Mouse (Mus musculus) forebrain, embryonic 10.5 days (tissue): Measurements from ENCODE around the gene Med22. TPM values are rescaled to one million over a fixed set of nuclear protein-coding genes. Genes with fewer than 3 reads are reported as not detected.
A peak's percentile ranks its signal among the peaks of the same experiment; 100 is the strongest.
"Not testable (repeated sequence)": the region's sequence is repeated elsewhere in the genome, so short reads cannot be mapped to it uniquely, and the experiment has no call there.

Experiments
- DNase-seq: peaks from one replicate; pipeline ENCODE4 v3.0.0-alpha.2; 2017; ENCODE audit warnings: low spot score; ENCODE audit errors: extremely low spot score
- H3K27ac ChIP-seq: fragments of 300-500 bp; sonication (generic); 2 replicates; pipeline ENCODE4 v1.5.1; 2016; ENCODE audit warnings: mild to moderate bottlenecking
- H3K27me3 ChIP-seq: fragments of 300-500 bp; sonication (generic); 2 replicates; pipeline ENCODE4 v1.6.1; 2016; ENCODE audit warnings: mild to moderate bottlenecking; ENCODE audit not compliant: poor library complexity, severe bottlenecking
- H3K36me3 ChIP-seq: fragments of 300-500 bp; sonication (generic); replicated peaks from 2 replicates; pipeline ENCODE4 v1.6.1; 2016; ENCODE audit warnings: mild to moderate bottlenecking, moderate library complexity
- H3K4me1 ChIP-seq: fragments of 300-500 bp; sonication (generic); 2 replicates; pipeline ENCODE4 v1.6.1; 2016
- H3K4me3 ChIP-seq: fragments of 300-500 bp; sonication (generic); 2 replicates; pipeline ENCODE4 v1.5.1; 2016; ENCODE audit warnings: mild to moderate bottlenecking, moderate library complexity
- H3K9me3 ChIP-seq: fragments of 300-500 bp; sonication (generic); 2 replicates; pipeline ENCODE4 v1.6.1; 2016; ENCODE audit warnings: mild to moderate bottlenecking, moderate library complexity
- WGBS: fragments of 180-500 bp; shearing (Covaris S2); methylation state at CpG from one replicate; pipeline ENCODE4 v1.1.7; 2016; 5-methylcytosine and 5-hydroxymethylcytosine counted together
- polyA plus RNA-seq: library from polyadenylated mRNA; unstranded; fragments of >200 nt; fragmentation: Nextera tagmentation; extraction: Ambion mirVana; gene quantifications from 2 replicates; pipeline ENCODE4 v1.2.1, GENCODE M21; 2016

The Med22 gene
- polyA plus RNA-seq, 1 experiment from 2014 or later, result 112 TPM

DNA sequence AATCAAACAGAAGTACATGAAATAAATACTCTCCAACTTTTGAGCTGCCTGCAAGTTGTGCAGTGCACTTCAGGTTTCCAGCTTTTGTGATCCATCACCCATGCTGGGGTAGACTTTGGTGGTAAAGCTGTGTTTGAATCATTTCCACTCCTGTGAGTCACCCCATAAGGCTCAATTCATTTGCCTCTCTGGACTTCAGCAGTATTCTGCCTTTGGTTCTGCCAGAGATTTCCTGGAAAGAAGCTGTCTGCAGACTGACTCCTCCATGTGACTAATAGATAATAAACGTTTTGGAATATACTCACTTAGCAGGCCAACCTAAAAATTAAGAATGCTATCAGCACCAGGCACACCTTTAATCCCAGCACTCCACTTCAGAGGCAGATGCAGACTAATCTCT lies 9.7 kb downstream of the Med22 start:
- peaks cover 33% of the 10 kb centered on the region for H3K4me1 ChIP-seq
- no peaks in the 10 kb centered on the region for H3K27me3 ChIP-seq
- peak overlapping the region; percentile 88; the same call in 1 of the 2 replicates for H3K4me3 ChIP-seq
- DNase-seq, result no peak
- no peak overlapping the region for H3K27ac ChIP-seq
- H3K9me3 ChIP-seq, result no peaks in the 10 kb centered on the region
- peaks cover 68% of the 10 kb centered on the region for H3K36me3 ChIP-seq
- WGBS, result 80% methylated on average over 1 of the region's 1 CpGs

DNA sequence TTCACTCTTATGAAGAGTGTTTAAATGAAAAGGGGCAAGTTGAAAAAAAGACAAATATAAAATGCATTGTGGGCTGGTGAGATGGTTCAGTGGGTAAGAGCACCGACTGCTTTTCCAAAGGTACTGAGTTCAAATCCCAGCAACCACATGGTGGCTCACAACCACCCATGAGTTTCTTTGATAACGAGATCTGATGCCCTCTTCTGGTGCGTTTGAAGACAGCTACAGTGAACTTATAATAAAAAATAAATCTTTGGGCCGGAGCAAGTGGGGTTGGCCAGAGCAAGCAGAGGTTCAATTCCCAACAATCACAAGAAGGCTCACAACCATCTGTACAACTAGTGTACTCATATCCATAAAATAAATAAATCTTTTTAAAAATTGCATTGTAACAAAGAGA lies 14.6 kb downstream of the Med22 start:
- Histone ChIP-seq H3K9me3 (no peaks in the 10 kb centered on the region), H3K4me1 (peaks cover 4% of the 10 kb centered on the region), H3K27me3 (no peaks in the 10 kb centered on the region), H3K27ac (no peak overlapping the region), H3K36me3 (peaks cover 98% of the 10 kb centered on the region), H3K4me3 (no peak overlapping the region)
- DNase-seq, result no peak
- WGBS, result 87% methylated on average over 4 of the region's 4 CpGs

DNA sequence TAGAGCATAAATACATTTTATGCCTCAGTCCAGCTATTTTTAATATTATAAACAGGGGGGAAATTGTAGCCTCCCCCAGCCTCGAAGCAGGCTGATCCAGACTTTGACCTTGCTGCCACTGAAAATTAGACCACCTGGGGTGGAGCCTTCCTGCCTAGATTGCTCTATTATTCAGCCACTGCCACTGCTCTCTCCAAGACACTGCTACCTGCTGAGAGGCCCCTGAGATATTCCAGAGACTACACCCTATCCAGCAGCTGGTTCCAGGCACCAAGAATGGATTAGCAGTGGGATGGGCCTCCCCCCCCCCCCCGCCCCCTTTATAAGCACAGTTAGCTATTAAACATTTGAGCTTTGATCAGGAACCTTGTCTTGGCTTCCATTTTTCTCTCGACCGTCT lies 24.3 kb downstream of the Med22 start:
- Histone ChIP-seq H3K9me3 (peaks cover 13% of the 10 kb centered on the region; the same call in 1 of the 2 replicates), H3K36me3 (peaks cover 42% of the 10 kb centered on the region)
- not testable (repeated sequence) for H3K4me3 ChIP-seq, H3K4me1 ChIP-seq, DNase-seq, H3K27me3 ChIP-seq, H3K27ac ChIP-seq
- WGBS, result 67% methylated on average over 4 of the region's 4 CpGs

DNA sequence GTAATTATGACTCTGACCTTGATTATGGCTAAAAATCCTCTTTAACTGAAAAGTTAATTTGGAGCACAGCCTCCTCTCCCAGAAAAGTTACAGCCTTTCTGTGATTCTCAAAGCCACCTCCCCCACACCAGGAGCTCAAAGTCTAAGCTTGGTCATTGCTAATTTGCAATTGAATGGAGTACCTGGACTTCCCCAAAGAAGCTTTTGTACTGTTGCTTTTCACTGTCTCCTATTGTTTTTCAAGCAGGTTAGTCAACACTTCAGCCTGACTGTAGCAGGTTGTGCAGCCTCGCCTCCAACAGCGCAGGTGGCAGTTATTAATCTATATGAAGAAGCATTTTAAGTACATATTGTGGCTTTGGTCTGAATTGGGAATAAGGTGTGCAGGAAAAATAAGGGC lies 24.9 kb downstream of the Med22 start:
- 85% methylated on average over 2 of the region's 2 CpGs for WGBS
- Histone ChIP-seq H3K36me3 (peaks cover 35% of the 10 kb centered on the region), H3K9me3 (peaks cover 13% of the 10 kb centered on the region; the same call in 1 of the 2 replicates)
- H3K4me3 ChIP-seq, H3K27ac ChIP-seq, H3K27me3 ChIP-seq, H3K4me1 ChIP-seq, DNase-seq: not testable (repeated sequence)

DNA sequence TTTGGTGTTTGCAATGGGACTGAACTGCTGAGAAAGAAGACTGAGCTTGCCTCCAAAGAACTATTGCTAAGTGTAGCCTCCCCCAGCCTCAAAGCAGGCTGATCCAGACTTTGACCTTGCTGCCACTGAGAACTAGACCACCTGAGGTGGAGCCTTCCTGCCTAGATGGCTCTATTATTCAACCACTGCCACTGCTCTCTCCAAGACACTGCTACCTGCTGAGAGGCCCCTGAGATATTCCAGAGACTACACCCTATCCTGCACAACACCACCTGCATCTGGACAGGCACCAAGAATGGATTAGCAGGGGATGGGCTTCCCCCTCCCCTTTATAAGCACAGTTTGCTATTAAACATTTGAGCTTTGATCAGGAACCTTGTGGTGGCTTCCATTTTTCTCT lies 31.9 kb downstream of the Med22 start:
- H3K4me1 ChIP-seq, result no peaks in the 10 kb centered on the region
- no peak overlapping the region for H3K4me3 ChIP-seq
- H3K36me3 ChIP-seq, result no peaks in the 10 kb centered on the region
- no peak for DNase-seq
- peaks cover 13% of the 10 kb centered on the region; the same call in 1 of the 2 replicates for H3K9me3 ChIP-seq
- no peak overlapping the region for H3K27ac ChIP-seq
- H3K27me3 ChIP-seq, result no peaks in the 10 kb centered on the region

DNA sequence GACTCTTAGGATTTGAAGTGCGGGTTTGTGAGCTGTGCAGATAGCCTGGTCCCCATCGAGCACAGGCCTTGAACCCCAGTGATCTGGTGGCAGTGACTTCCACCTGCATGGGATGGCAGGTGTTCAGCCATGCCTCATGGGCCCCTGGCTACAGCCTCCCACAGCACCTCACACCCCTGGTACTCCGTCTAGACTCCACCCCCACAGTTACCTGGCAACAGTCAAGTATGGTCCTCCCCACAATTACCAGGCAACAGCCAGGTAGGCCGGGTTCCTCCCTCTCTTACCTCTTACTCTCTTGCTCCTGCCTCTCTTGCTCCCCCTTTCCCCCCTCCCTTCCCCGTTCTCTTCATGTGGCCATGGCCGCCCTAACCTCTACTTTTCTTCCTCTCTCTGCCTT lies 39.8 kb downstream of the Med22 start:
- H3K27ac ChIP-seq, result no peak overlapping the region
- 69% methylated on average over 6 of the region's 6 CpGs for WGBS
- H3K4me3 ChIP-seq, result no peak overlapping the region
- no peak for DNase-seq
- H3K27me3 ChIP-seq, result no peaks in the 10 kb centered on the region
- H3K9me3 ChIP-seq, result no peaks in the 10 kb centered on the region
- no peaks in the 10 kb centered on the region for H3K4me1 ChIP-seq
- H3K36me3 ChIP-seq, result no peaks in the 10 kb centered on the region

DNA sequence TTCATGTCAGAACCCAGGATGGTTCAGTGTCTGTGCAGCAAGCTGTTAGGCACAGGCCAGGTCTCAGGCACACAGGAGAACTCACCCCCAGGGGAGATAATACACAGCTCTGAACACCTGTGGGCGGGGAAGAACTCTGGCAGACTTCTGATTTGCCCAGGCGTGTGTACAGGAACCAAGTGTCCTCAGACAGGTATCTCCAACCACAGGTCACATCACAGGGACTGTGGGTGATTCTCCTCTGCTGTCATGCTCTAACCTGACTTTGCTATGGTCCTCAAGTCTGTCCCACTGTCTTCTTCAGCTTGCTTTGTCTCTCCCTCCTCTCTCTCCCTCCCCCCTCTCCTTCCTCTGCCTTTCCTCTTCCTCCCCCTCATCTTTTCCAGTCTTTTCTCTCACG lies 45.6 kb downstream of the Med22 start, which contains the start of gene Abo:
TSS of gene Abo (minus strand) at position 101 of the 400 bp plus-strand sequence.
- no peaks in the 10 kb centered on the region for H3K4me1 ChIP-seq
- no peaks in the 10 kb centered on the region for H3K27me3 ChIP-seq
- H3K27ac ChIP-seq, result no peak within 1 kb of the TSS
- DNase-seq, result no peak
- H3K4me3 ChIP-seq, result no peak within 1 kb of the TSS
- no peaks in the 10 kb centered on the region for H3K36me3 ChIP-seq
- H3K9me3 ChIP-seq, result no peaks in the 10 kb centered on the region
- WGBS, result 74% methylated on average over 3 of the region's 3 CpGs

DNA sequence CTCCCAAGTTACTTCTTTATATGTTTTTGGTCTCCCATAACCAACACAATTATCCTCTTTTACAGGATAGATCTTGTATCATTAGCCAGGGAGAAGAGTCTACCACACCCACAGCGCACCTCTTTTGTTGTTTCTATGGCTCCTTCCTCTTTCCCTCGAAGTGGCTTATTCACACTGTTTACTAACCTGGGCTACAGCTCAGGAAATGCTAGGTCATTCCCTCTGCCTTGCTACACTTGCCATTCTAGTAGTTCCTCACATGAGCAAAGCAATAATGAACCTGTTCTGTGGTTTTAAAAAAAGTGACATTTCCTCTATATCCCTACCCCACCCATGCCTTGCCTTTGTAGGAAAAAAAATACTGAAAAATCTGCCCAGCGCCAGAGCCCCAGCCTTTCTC lies 47.6 kb downstream of the Med22 start:
- Histone ChIP-seq H3K36me3 (no peaks in the 10 kb centered on the region), H3K4me3 (no peak overlapping the region), H3K27me3 (no peaks in the 10 kb centered on the region), H3K4me1 (no peaks in the 10 kb centered on the region), H3K27ac (no peak overlapping the region), H3K9me3 (no peaks in the 10 kb centered on the region)
- DNase-seq, result no peak
- WGBS, result 73% methylated on average over 3 of the region's 3 CpGs

Other genes starting within 250 kb of the Med22 start
- gene Lcn4, start 239.4 kb downstream of the Med22 start, polyA plus RNA-seq, result not detected in 2 replicates
- not detected in 2 replicates for gene Abo, start 45.7 kb downstream of the Med22 start, polyA plus RNA-seq
- gene Surf6, start 7.8 kb downstream of the Med22 start, polyA plus RNA-seq, result 34.4 and 37.1 TPM in 2 replicates
- 735 and 753 TPM in 2 replicates for gene Rpl7a, start 87 bp upstream of the Med22 start, polyA plus RNA-seq
- gene Surf2, start 5.7 kb upstream of the Med22 start, polyA plus RNA-seq, result 54.9 and 55.1 TPM in 2 replicates
- 46.0 and 47.3 TPM in 2 replicates for gene Surf1, start 5.9 kb upstream of the Med22 start, polyA plus RNA-seq
- 155 TPM in 2 replicates for gene Surf4, start 23.3 kb upstream of the Med22 start, polyA plus RNA-seq
- gene Stkld1, start 23.4 kb upstream of the Med22 start, polyA plus RNA-seq, result 0.07 and 0.09 TPM in 2 replicates
- gene Rexo4, start 53.7 kb upstream of the Med22 start, polyA plus RNA-seq, result 57.1 and 59.0 TPM in 2 replicates
- gene Adamts13, start 62.7 kb upstream of the Med22 start, polyA plus RNA-seq, result not detected in 2 replicates
- gene Cacfd1, start 99.2 kb upstream of the Med22 start, polyA plus RNA-seq, result 101 and 103 TPM in 2 replicates
- 1.6 and 2.1 TPM in 2 replicates for gene Slc2a6, start 117.3 kb upstream of the Med22 start, polyA plus RNA-seq
- not detected in 2 replicates for gene Mymk, start 161.5 kb upstream of the Med22 start, polyA plus RNA-seq
- gene Adamtsl2, start 168.7 kb upstream of the Med22 start, polyA plus RNA-seq, result 3.8 and 5.3 TPM in 2 replicates
- gene Fam163b, start 231.8 kb upstream of the Med22 start, polyA plus RNA-seq, result 0.05 and 0.16 TPM in 2 replicates